Mouse (Mus musculus) lung, embryonic 15.5 days (tissue): ENCODE results near the gene Bsn. TPM values are rescaled to one million over a fixed set of nuclear protein-coding genes. Genes with fewer than 3 reads are reported as not detected.

Experiments
- ATAC-seq: fragments of 200-750 bp; cut with Nextera tagmentation; 2 replicates; pipeline ENCODE4 v1.8.0; 2017; ENCODE audit warnings: moderate number of reproducible peaks, borderline replicate concordance; ENCODE audit not compliant: low FRiP score, low TSS enrichment; ENCODE audit errors: extremely low read depth
- H3K27ac ChIP-seq: fragments of 300-500 bp; sonication (generic); 2 replicates; pipeline ENCODE4 v1.5.1; 2015; ENCODE audit warnings: moderate library complexity, mild to moderate bottlenecking, inconsistent platforms
- H3K27me3 ChIP-seq: fragments of 300-500 bp; sonication (generic); 2 replicates; pipeline ENCODE4 v1.6.1; 2015; ENCODE audit warnings: inconsistent platforms
- H3K36me3 ChIP-seq: fragments of 300-500 bp; sonication (generic); 2 replicates; pipeline ENCODE4 v1.6.1; 2015; ENCODE audit warnings: inconsistent platforms
- H3K4me1 ChIP-seq: fragments of 300-500 bp; sonication (generic); 2 replicates; pipeline ENCODE4 v1.6.1; 2015; ENCODE audit warnings: inconsistent platforms
- H3K4me2 ChIP-seq: fragments of 300-500 bp; sonication (generic); 2 replicates; pipeline ENCODE4 v1.6.1; 2015; ENCODE audit warnings: inconsistent platforms, mild to moderate bottlenecking, moderate library complexity
- H3K4me3 ChIP-seq: fragments of 300-500 bp; sonication (generic); 2 replicates; pipeline ENCODE4 v1.5.1; 2015; ENCODE audit warnings: mild to moderate bottlenecking, inconsistent platforms
- H3K9ac ChIP-seq: fragments of 300-500 bp; sonication (generic); 2 replicates; pipeline ENCODE4 v1.6.1; 2015; ENCODE audit warnings: inconsistent platforms
- H3K9me3 ChIP-seq: fragments of 300-500 bp; sonication (generic); 2 replicates; pipeline ENCODE4 v1.6.1; 2016; ENCODE audit warnings: inconsistent platforms
- WGBS: fragments of 180-500 bp; shearing (Covaris S2); methylation state at CpG from one replicate; pipeline ENCODE4 v1.1.7; 2015; 5-methylcytosine and 5-hydroxymethylcytosine counted together
- polyA plus RNA-seq: library from polyadenylated mRNA; unstranded; fragments of >200 nt; fragmentation: Nextera tagmentation; extraction: Ambion mirVana; gene quantifications from 2 replicates; pipeline ENCODE4 v1.2.1, GENCODE M21; 2015

Gene Bsn
- polyA plus RNA-seq, 1 experiment from 2014 or later, result 0.34 TPM

- Histone ChIP-seq H3K9me3 (no peaks in the 10 kb centered on the region), H3K9ac (no peak overlapping the region), H3K4me1 (peaks cover 20% of the 10 kb centered on the region), H3K27ac (no peak overlapping the region), H3K4me2 (no peak overlapping the region), H3K27me3 (peaks cover 24% of the 10 kb centered on the region), H3K36me3 (no peaks in the 10 kb centered on the region), H3K4me3 (no peak overlapping the region)
- WGBS, result 53% methylated on average over 43 of the region's 43 CpGs
- no peak for ATAC-seq
Observed at GRCm38 (mm10) chr9:108115290-108116077, 74.7 kb downstream of the Bsn start.

GRCm38 (mm10) chr9:108112719-108113340 is 77.4 kb downstream of the Bsn start:
- peaks cover 26% of the 10 kb centered on the region for H3K27me3 ChIP-seq
- WGBS, result 94% methylated on average over 18 of the region's 18 CpGs

GRCm38 (mm10) chr9:108111593-108112121 is 78.5 kb downstream of the Bsn start:
- Histone ChIP-seq H3K4me1 (peaks cover 12% of the 10 kb centered on the region), H3K36me3 (no peaks in the 10 kb centered on the region), H3K9ac (peak overlapping the region; percentile 31; the same call in 1 of the 2 replicates), H3K4me3 (peak overlapping the region; percentile 32), H3K4me2 (peak overlapping the region; percentile 74), H3K27me3 (peaks cover 26% of the 10 kb centered on the region), H3K27ac (no peak overlapping the region; the same call in 1 of the 2 replicates), H3K9me3 (no peaks in the 10 kb centered on the region)
- WGBS, result 71% methylated on average over 17 of the region's 17 CpGs
- ATAC-seq, result no peak

More at GRCm38 (mm10) chr9:108112719-108113340, 77.4 kb downstream of the Bsn start:
- Histone ChIP-seq H3K4me3 (no peak overlapping the region), H3K9ac (no peak overlapping the region), H3K27ac (no peak overlapping the region), H3K9me3 (no peaks in the 10 kb centered on the region), H3K4me1 (peaks cover 12% of the 10 kb centered on the region), H3K36me3 (no peaks in the 10 kb centered on the region), H3K4me2 (no peak overlapping the region)
- no peak for ATAC-seq

- Histone ChIP-seq H3K4me2 (peak overlapping the region; percentile 74), H3K9me3 (no peaks in the 10 kb centered on the region), H3K27me3 (peaks cover 25% of the 10 kb centered on the region), H3K27ac (no peak overlapping the region; the same call in 1 of the 2 replicates), H3K4me3 (peak overlapping the region; percentile 32), H3K4me1 (peaks cover 12% of the 10 kb centered on the region), H3K9ac (peak overlapping the region; percentile 31), H3K36me3 (no peaks in the 10 kb centered on the region)
- WGBS, result 3% methylated on average over 22 of the region's 22 CpGs
- no peak for ATAC-seq
Observed at GRCm38 (mm10) chr9:108111101-108111592, 79.0 kb downstream of the Bsn start.

GRCm38 (mm10) chr9:108110160-108110559 is 80.0 kb downstream of the Bsn start:
- Histone ChIP-seq H3K27me3 (peaks cover 15% of the 10 kb centered on the region), H3K9ac (no peak overlapping the region), H3K9me3 (no peaks in the 10 kb centered on the region), H3K4me2 (peak overlapping the region; percentile 74), H3K36me3 (no peaks in the 10 kb centered on the region), H3K4me3 (no peak overlapping the region; the same call in 1 of the 2 replicates), H3K4me1 (peaks cover 14% of the 10 kb centered on the region), H3K27ac (no peak overlapping the region)
- WGBS, result 74% methylated on average over 16 of the region's 16 CpGs
- ATAC-seq, result no peak

- ATAC-seq, result no peak
- H3K4me1 ChIP-seq, result peaks cover 20% of the 10 kb centered on the region
- H3K4me3 ChIP-seq, result no peak overlapping the region
- no peaks in the 10 kb centered on the region for H3K36me3 ChIP-seq
- no peak overlapping the region for H3K9ac ChIP-seq
- WGBS, result 88% methylated on average over 16 of the region's 16 CpGs
- no peaks in the 10 kb centered on the region for H3K9me3 ChIP-seq
- 0 out of 2 replicates have a peak, but pooled peaks cover 8% of the 10 kb centered on the region for H3K27me3 ChIP-seq
- no peak overlapping the region for H3K27ac ChIP-seq
- H3K4me2 ChIP-seq, result no peak overlapping the region
Observed at GRCm38 (mm10) chr9:108107867-108108266, 82.3 kb downstream of the Bsn start.

- Histone ChIP-seq H3K27me3 (0 out of 2 replicates have a peak, but pooled peaks cover 8% of the 10 kb centered on the region), H3K4me3 (no peak overlapping the region), H3K9me3 (no peaks in the 10 kb centered on the region), H3K4me2 (no peak overlapping the region), H3K27ac (no peak overlapping the region), H3K4me1 (peaks cover 17% of the 10 kb centered on the region), H3K9ac (no peak overlapping the region), H3K36me3 (no peaks in the 10 kb centered on the region)
- no peak for ATAC-seq
- WGBS, result 88% methylated on average over 23 of the region's 23 CpGs
Observed at GRCm38 (mm10) chr9:108106090-108106489, 84.1 kb downstream of the Bsn start.

GRCm38 (mm10) chr9:108105549-108105863 is 84.7 kb downstream of the Bsn start:
- ATAC-seq, result no peak
- peaks cover 11% of the 10 kb centered on the region for H3K4me1 ChIP-seq

GRCm38 (mm10) chr9:108104766-108105548 is 85.2 kb downstream of the Bsn start:
- Histone ChIP-seq H3K4me1 (peaks cover 8% of the 10 kb centered on the region; the same call in 1 of the 2 replicates), H3K4me3 (no peak overlapping the region), H3K36me3 (no peaks in the 10 kb centered on the region), H3K4me2 (no peak overlapping the region), H3K27ac (no peak overlapping the region), H3K9ac (no peak overlapping the region), H3K9me3 (no peaks in the 10 kb centered on the region), H3K27me3 (no peaks in the 10 kb centered on the region)
- WGBS, result 47% methylated on average over 31 of the region's 31 CpGs
- peak; percentile 52 for ATAC-seq

More at GRCm38 (mm10) chr9:108105549-108105863, 84.7 kb downstream of the Bsn start:
- H3K9ac ChIP-seq, result no peak overlapping the region
- 81% methylated on average over 12 of the region's 12 CpGs for WGBS
- H3K36me3 ChIP-seq, result no peaks in the 10 kb centered on the region
- H3K4me3 ChIP-seq, result no peak overlapping the region
- H3K9me3 ChIP-seq, result no peaks in the 10 kb centered on the region
- H3K4me2 ChIP-seq, result no peak overlapping the region
- H3K27ac ChIP-seq, result no peak overlapping the region
- H3K27me3 ChIP-seq, result 0 out of 2 replicates have a peak, but pooled peaks cover 2% of the 10 kb centered on the region

GRCm38 (mm10) chr9:108099619-108100018 is 90.6 kb downstream of the Bsn start:
- Histone ChIP-seq H3K4me2 (no peak overlapping the region), H3K27me3 (no peaks in the 10 kb centered on the region), H3K36me3 (no peaks in the 10 kb centered on the region), H3K27ac (no peak overlapping the region), H3K4me3 (no peak overlapping the region), H3K4me1 (peaks cover 7% of the 10 kb centered on the region), H3K9me3 (no peaks in the 10 kb centered on the region), H3K9ac (no peak overlapping the region)
- 82% methylated on average over 8 of the region's 8 CpGs for WGBS
- ATAC-seq, result no peak

- peak overlapping the region; percentile 99; the same call in 1 of the 2 replicates for H3K4me2 ChIP-seq
- no peaks in the 10 kb centered on the region for H3K9me3 ChIP-seq
- peaks cover 18% of the 10 kb centered on the region for H3K4me1 ChIP-seq
- no peak overlapping the region for H3K9ac ChIP-seq
- no peak overlapping the region for H3K4me3 ChIP-seq
- H3K36me3 ChIP-seq, result peaks cover 4% of the 10 kb centered on the region; the same call in 1 of the 2 replicates
- H3K27me3 ChIP-seq, result no peaks in the 10 kb centered on the region
- no peak overlapping the region for H3K27ac ChIP-seq
- ATAC-seq, result no peak
- WGBS, result 50% methylated on average over 10 of the region's 10 CpGs
Observed at GRCm38 (mm10) chr9:108095949-108096712, 94.1 kb downstream of the Bsn start.
